Mouse (Mus musculus) bone marrow macrophage, adult 2 months (primary cell): Measurements from ENCODE around the gene Rabggta. TPM values are rescaled to one million over a fixed set of nuclear protein-coding genes. Genes with fewer than 3 reads are reported as not detected.
"Not testable (repeated sequence)": the region's sequence is repeated elsewhere in the genome, so short reads cannot be mapped to it uniquely, and the experiment has no call there.

Experiments
- H3K27ac ChIP-seq: 2 replicates; pipeline ENCODE4 v1.5.1; 2012; ENCODE audit warnings: low read depth, low read length; ENCODE audit not compliant: insufficient read depth
- H3K4me1 ChIP-seq: 2 replicates; pipeline ENCODE4 v1.6.1; 2012; ENCODE audit warnings: low read length; ENCODE audit not compliant: control insufficient read depth, insufficient read depth
- H3K4me3 ChIP-seq: 2 replicates; pipeline ENCODE4 v1.5.1; 2012; ENCODE audit warnings: mild to moderate bottlenecking, low read length, moderate library complexity; ENCODE audit not compliant: insufficient read depth
- CTCF ChIP-seq: IDR thresholded peaks from 2 replicates; pipeline ENCODE4 v1.5.1; 2012; ENCODE audit warnings: low read depth, mild to moderate bottlenecking, low read length, moderate library complexity
- POLR2A ChIP-seq: IDR thresholded peaks from 2 replicates; pipeline ENCODE4 v1.6.1; 2012; ENCODE audit warnings: mild to moderate bottlenecking, low read depth, low read length, borderline replicate concordance
- polyA plus RNA-seq: library from polyadenylated mRNA; stranded (reverse); fragments of >200 nt; gene quantifications from 2 replicates; pipeline ENCODE4 v1.2.4, GENCODE M21; 2012; ENCODE audit not compliant: missing spikeins, insufficient read depth, insufficient read length

Gene Rabggta
- polyA plus RNA-seq, 1 experiment = 29.4 TPM

DNA sequence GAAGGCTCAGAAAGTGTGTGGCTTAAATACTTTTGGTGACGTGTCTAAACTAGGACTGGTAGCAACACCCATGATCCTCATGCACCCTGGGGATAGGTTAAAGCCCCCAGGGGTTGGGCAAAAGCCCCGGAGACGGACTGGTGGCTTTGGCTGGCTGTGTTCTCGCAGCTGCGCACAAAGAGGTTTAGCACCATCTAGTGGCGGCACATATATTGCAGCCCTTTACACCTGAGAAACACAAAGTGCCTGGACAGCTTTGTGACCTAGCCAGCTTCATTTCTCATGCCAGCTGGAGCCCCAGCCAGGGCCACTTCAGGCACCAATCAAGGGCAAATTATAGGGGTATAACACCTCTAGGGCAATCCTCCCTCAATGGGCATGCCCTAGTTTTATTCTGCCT lies 38.1 kb upstream of the Rabggta start:
- peaks cover 32% of the 10 kb centered on the region for H3K4me1 ChIP-seq
- H3K27ac ChIP-seq = not testable (repeated sequence)
- TF ChIP-seq CTCF = peak; percentile 40
- 0 out of 2 replicates have a peak overlapping the region, but pooled peaks have one; percentile 2 for H3K4me3 ChIP-seq

DNA sequence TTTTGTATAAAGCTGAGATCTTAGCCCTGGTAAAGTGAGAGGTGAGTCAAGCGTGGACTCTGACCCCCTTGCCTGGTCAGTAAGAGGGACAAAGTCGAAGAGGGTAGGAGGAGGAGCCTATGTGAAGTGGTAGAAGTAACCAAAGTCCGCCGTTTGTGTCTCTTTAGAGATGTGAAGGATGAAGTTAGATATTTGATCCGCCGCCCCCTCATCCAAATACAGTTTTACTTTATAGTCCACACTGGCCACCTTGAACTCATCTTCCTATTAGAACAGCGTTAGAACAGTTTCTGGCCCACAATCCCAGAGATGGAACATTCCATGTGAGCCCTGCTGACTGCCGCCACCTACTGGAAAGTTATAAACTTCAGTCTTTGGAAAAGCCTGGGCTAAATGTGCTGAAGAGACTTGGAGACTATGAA lies 36.3 kb upstream of the Rabggta start, which contains the start of gene Cideb:
Cideb (minus strand) TSS at position 96 of the 422 bp plus-strand sequence.
- H3K4me3 ChIP-seq = no peak within 1 kb of the TSS
- TF ChIP-seq CTCF = no peak
- no peak for TF ChIP-seq POLR2A
- peaks cover 18% of the 10 kb centered on the region for H3K4me1 ChIP-seq
- no peak within 1 kb of the TSS for H3K27ac ChIP-seq

DNA sequence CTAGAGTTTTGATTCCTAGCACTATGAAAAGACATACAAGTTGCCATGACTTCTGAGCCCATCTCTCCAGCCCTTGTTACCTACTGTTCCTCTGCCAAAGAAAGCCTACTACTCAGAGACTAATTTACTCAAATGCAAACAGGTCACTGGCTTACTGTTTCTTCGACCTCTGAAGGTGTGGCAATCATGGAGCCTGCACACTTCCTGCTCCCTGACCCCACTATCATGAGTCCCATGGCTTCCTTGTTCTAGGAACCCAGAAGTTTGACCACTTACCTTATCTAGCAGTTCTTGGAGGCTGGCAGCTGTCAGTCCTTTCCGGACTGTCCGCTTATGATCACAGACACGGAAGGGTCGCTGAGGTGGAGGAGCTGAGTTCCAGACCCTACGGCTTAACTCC lies 35.5 kb upstream of the Rabggta start:
- Histone ChIP-seq H3K4me3 (no peak overlapping the region), H3K4me1 (peaks cover 10% of the 10 kb centered on the region), H3K27ac (no peak overlapping the region)
- no peak for TF ChIP-seq POLR2A
- TF ChIP-seq CTCF = no peak

DNA sequence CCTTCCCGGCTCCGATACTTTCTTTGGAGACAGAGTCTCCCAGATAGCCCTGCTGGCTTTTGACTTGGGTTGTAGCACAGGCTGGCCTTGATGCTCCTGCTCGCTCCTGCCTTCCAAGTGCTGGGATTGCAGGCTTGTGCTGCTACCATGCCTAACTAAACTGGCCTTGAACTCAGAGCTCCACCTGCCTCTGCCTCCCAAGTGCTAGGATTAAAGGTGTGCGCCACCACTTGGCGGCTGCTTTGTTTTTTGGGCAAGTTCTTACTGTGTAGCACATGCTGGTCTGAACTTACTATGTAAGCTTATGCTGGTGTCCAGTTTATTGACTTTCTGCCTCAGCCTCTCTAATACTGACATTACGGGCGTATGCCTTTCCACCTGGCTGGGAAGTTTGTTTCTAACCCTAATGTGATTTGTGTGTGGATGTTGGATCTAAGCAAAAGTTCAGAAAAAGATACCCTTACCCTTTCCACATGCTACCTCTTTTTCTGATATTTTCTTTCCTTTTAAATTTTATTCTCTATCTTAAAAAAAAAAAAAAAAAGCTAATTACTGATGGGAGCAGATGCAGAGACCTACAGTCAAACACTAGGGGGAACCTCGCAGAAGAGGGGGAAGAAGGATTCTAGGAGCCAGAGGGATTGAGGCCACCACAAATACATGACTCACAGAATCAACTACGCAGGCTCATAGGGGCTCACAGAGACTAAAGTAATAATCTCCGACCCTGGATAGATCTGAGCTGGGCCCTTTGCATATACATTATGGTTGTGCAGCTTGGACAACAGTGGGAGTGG lies 25.2 kb upstream of the Rabggta start:
- Histone ChIP-seq H3K27ac (no peak overlapping the region), H3K4me1 (peaks cover 17% of the 10 kb centered on the region), H3K4me3 (peak overlapping the region; percentile 83)
- TF ChIP-seq CTCF (no peak), POLR2A (no peak)

DNA sequence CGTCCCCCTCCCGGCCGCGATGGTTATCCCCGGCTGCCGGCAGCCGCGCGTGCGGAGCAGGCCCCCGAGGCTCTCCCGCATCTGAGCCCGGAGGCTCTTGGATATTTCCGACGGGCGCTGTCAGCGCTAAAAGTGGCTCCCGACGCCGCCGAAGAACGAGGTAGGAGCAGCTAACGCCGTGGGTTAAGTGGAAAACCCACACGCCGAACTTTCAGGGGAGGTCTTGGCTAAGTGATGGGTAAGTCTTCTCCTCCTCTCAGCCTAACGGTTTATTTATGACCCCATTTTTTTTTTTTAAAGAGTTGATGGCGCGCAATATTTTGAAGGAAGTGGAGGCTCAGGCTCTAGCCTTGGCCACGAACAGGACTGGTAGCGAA lies 23.8 kb upstream of the Rabggta start:
- H3K4me3 ChIP-seq = peak overlapping the region; percentile 83
- H3K27ac ChIP-seq = peak overlapping the region; percentile 40
- peaks cover 17% of the 10 kb centered on the region for H3K4me1 ChIP-seq
- TF ChIP-seq CTCF = no peak
- TF ChIP-seq POLR2A = no peak

DNA sequence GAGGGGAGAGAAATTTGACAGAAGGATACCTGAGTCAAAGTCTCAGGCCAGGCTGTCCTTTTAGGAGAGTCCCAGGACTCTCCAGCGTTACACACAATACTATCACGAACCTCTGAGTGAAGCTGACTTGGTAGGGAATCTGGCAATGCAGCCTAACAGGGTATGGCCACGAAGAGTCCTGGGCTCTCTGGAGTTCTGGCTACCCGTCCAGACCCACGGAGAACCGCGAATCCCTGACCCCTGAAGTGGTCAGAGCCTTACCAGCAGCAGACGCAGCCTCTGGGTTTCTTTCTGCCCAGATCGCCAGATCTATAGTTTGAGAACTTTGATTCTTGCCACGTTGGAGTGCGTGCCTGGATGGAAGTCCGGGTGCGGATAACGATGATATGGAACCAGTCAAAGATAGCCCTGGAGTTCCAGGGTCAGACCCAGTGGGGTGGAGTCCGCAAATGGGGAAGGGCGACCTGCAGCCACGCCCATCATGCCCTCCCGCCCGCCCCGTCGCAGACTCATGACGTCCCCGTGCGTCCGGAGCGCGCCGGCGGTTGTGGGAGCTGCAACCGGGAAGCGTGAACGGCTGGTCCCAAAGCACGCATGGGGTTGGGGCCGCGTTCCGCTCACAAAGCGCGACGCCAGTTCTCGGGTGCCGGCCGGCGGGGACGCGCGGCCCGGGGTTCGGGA lies 23.3 kb upstream of the Rabggta start, which contains the start of the genes Dhrs1 and Nop9:
Dhrs1 (minus strand) TSS at position 511 of the 681 bp plus-strand sequence.
Nop9 (plus strand) TSS at position 514 of the 681 bp plus-strand sequence.
- Histone ChIP-seq H3K4me3 (peak within 1 kb of the TSS; percentile 83), H3K27ac (peak within 1 kb of the TSS; percentile 40), H3K4me1 (peaks cover 17% of the 10 kb centered on the region)
- TF ChIP-seq CTCF = no peak
- no peak for TF ChIP-seq POLR2A

DNA sequence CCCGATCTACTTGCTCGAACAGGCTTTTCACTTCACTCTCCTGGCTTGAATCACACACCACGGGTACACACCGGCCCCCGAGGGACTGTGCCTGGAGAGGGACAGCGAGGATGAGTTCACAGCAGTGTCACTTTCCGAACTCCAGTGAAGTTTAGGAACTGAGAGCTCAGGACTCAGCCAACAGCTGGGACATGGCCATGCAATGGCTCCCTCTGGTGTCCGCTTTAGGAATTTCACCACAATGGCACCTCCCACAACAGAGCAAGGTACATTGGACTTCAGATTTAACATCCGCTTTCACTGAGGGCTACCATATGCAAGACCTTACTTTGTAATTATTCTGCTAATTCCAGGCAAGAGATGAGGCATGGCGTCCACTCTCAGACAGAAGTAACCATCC lies 21.6 kb upstream of the Rabggta start:
- Histone ChIP-seq H3K27ac (no peak overlapping the region), H3K4me3 (no peak overlapping the region), H3K4me1 (peaks cover 17% of the 10 kb centered on the region)
- no peak for TF ChIP-seq POLR2A
- peak; percentile 68 for TF ChIP-seq CTCF

DNA sequence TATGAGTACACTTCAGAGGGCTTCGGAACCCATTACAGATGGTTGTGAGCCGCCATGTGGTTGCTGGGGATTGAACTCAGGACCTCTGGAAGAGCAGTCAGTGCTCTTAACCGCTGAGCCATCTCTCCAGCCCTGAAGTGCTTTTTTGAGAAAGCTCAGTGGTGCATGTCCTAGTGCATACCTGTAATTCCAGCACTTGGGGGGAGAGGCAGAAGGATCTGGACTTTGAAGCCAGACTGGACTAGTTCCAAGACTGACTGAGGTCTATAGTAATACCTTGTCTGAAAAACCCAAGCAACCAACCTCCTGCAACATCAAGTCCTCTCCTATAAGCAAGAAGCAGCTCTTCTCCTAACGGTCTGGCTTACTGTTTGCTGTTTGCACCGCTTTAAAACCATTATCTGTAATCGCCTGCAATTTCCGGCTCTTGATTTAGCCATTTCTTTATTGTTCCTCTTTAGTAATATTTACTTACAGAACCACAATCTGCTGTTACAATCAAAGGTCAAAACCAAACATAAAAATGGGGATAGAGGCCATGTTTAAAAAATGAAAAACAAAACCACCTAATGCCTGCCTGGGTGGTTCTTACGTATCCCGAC lies 15.1 kb upstream of the Rabggta start:
- Histone ChIP-seq H3K4me1 (peaks cover 22% of the 10 kb centered on the region), H3K27ac (no peak overlapping the region), H3K4me3 (no peak overlapping the region)
- no peak for TF ChIP-seq POLR2A
- TF ChIP-seq CTCF = no peak

DNA sequence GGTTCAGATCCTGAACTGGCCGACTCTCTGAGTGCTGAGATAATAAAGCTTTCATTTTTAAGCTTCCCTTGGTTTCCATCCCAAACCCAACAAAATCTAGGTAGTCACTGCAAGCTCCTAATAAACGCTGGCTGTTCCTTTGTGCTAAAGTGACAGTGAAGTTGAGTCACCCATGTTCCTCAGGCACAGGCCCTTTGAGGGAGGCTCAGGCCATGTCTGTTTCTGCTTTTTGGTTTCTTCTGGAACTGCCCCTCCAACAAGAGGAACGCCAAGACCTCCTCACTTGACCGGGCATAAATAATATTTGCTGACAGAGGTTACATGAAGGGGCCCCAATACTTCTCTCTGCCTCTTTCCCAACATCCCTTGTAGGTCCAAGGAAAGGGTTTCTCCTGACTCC lies 13.7 kb upstream of the Rabggta start:
- Histone ChIP-seq H3K27ac (peak overlapping the region; percentile 39), H3K4me1 (peaks cover 23% of the 10 kb centered on the region), H3K4me3 (no peak overlapping the region)
- TF ChIP-seq CTCF (no peak), POLR2A (no peak)
